Mouse (Mus musculus) heart, adult 9 months (tissue): Measurements from ENCODE around the gene Tcf12.

Experiments
- DNase-seq, 2 experiments: peaks; one replicate each; pipeline ENCODE4 v3.0.0; 2022; ENCODE audit warnings: low spot score in 2 of 2

Tcf12 gene

DNA sequence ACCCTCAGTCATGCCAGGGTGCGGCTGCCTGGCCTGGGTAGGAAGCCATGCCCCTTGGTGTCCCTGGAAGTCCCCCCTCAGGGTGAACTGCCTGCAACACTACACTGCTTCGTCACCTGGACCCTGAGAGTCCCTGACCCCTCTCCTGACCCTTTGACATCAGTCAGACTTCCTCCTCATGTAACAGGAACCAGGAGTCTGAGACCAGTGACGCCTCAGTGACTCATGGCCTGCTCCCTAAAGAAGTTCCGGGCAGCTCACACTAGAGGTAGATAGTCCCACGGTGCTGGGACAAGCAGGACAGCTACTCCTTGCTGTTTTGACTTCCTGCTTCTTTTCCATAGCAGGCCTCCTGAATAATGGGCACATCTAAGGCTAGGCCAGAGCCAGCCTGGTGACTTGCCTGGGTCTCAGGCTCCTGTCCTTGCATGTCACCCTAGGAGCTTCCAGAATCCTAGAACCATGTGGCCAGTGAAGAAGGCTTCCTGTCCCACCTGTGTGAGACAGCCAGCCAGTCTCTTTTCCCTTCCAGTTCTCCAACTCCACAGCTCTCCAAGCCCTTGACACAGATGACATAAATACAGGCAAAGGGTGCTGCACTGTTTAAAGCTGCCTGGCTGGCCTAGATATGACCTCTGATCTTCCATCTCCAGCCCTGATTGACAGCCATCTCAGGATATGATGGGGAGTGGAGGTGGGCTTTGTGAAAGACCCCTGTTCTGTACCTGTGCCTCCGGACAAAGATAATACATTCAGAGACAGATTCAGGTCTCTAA, 305.8 kb downstream of the Tcf12 start:
- no peak for DNase-seq

DNA sequence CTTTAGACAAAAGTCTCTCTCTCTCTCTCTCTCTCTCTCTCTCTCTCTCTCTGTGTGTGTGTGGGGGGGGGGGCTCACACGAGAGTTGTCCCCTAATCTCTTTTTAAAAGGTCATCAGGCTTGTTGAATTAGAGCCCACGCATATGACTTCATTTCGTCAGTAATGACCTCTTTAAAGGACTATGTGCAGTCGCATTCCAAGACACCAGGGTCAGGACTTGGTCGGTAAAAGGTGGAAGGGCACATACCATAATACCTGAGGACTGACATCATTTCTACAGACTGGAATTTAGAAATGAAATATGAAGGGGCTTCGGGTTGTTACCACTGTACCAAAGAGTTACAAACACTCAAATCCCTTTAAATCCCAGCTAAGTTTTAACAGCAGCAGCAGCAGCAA, 307.6 kb downstream of the Tcf12 start:
- DNase-seq, result no peak

DNA sequence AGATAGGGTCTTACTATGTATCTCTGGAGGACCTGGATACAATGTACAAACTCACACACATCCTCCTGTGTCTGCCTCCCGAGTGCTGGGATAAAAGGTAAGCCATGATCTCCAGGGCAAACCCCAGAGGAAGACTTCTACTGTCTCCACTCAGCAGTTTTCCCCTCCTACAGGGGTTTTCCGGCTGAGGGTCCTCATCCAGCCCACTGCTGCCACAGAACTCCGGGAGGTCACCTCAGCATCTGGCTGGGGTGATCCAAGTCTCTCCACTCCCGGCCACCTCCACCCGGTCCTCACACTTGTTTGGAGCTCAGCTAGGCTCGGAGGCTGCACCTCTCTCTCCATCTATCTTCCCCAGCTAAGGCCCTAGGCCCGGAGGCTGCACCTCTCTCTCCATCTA, 308.4 kb downstream of the Tcf12 start:
- DNase-seq, result no peak

DNA sequence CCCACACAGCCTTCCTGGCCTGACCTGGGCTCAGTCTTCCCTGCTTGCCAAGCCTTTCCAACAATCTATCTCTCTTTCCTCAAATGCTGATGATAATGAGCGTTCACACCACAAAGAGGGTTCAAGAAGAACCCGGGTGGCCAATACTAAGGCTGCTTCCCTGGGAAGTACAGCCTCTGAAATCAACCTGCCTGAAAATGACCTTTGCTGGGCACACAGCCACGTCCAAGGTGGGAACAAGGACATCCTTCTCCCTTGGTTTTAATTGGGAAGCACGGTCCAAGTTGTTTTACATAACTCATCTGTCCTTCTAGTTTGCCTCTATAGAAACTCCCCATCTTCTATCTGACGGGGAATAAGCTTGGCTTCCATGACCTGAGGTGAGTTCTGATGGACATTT, 312.1 kb downstream of the Tcf12 start:
- DNase-seq, result no peak

DNA sequence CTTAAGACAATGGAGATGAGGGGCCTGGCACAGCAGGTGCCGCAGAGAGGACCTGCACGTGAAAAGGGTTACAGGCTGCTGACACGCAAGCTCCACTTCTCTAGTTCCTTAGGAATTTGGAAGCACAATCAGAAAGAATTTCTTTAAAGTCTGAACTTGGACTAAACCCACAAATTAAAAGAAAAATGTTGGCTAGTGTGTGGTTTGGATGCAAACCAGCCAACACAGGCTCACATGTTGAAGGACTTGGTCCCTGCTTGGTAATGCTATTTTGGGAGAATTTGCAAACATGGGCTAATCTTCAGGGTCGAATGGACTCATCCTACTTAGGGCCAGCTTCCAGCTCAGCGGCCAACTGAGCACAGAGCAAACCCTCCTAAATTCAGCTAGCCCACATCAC, 313.5 kb downstream of the Tcf12 start:
- DNase-seq, result no peak
